Mouse (Mus musculus) intestine, embryonic 14.5 days (tissue): Measurements from ENCODE around the gene Comt. TPM values are rescaled to one million over a fixed set of nuclear protein-coding genes. Genes with fewer than 3 reads are reported as not detected.

Source experiments
- ATAC-seq: fragments of 200-750 bp; cut with Nextera tagmentation; replicated peaks from 2 replicates; pipeline ENCODE4 v1.8.0; 2017; ENCODE audit warnings: low read depth, moderate number of reproducible peaks, moderate TSS enrichment, moderate library complexity; ENCODE audit not compliant: low FRiP score, low TSS enrichment
- DNase-seq: peaks from one replicate; pipeline ENCODE4 v3.0.0-alpha.2; 2018; ENCODE audit warnings: low spot score
- H3K27ac ChIP-seq: fragments of 300-500 bp; sonication (generic); 2 replicates; pipeline ENCODE4 v1.5.1; 2014; ENCODE audit warnings: low read depth, mild to moderate bottlenecking, control low read depth
- H3K27me3 ChIP-seq: fragments of 300-500 bp; sonication (generic); replicated peaks from 2 replicates; pipeline ENCODE4 v1.6.1; 2014; ENCODE audit warnings: low read length, control low read depth; ENCODE audit not compliant: control insufficient read depth, insufficient read depth
- H3K36me3 ChIP-seq: fragments of 300-500 bp; sonication (generic); 2 replicates; pipeline ENCODE4 v1.6.1; 2014; ENCODE audit warnings: low read length, control low read depth; ENCODE audit not compliant: control insufficient read depth, insufficient read depth
- H3K4me1 ChIP-seq: fragments of 300-500 bp; sonication (generic); replicated peaks from 2 replicates; pipeline ENCODE4 v1.6.1; 2014; ENCODE audit warnings: low read length, control low read depth, mixed read lengths; ENCODE audit not compliant: control insufficient read depth, insufficient read depth
- H3K4me2 ChIP-seq: fragments of 300-500 bp; sonication (generic); 2 replicates; pipeline ENCODE4 v1.6.1; 2014; ENCODE audit warnings: low read length
- H3K4me3 ChIP-seq: fragments of 300-500 bp; sonication (generic); 2 replicates; pipeline ENCODE4 v1.5.1; 2014; ENCODE audit warnings: low read depth, low read length, control low read depth, mixed read lengths
- H3K9ac ChIP-seq: fragments of 300-500 bp; sonication (generic); 2 replicates; pipeline ENCODE4 v1.6.1; 2014; ENCODE audit warnings: mild to moderate bottlenecking, low read length
- H3K9me3 ChIP-seq: fragments of 300-500 bp; sonication (generic); 2 replicates; pipeline ENCODE4 v1.6.1; 2016; ENCODE audit warnings: low read length, control low read depth; ENCODE audit not compliant: control insufficient read depth
- WGBS: fragments of 180-500 bp; shearing (Covaris S2); extraction: QIAGEN DNeasy Blood & Tissue Kit; methylation state at CpG from one replicate; pipeline ENCODE4 v1.1.7; 2014; 5-methylcytosine and 5-hydroxymethylcytosine counted together
- polyA plus RNA-seq: library from polyadenylated mRNA; unstranded; fragments of >200 nt; fragmentation: Nextera tagmentation; extraction: Ambion mirVana; gene quantifications from 2 replicates; pipeline ENCODE4 v1.2.1, GENCODE M21; 2014

Comt gene
- polyA plus RNA-seq: 95.4 and 95.6 TPM in 2 replicates

DNA sequence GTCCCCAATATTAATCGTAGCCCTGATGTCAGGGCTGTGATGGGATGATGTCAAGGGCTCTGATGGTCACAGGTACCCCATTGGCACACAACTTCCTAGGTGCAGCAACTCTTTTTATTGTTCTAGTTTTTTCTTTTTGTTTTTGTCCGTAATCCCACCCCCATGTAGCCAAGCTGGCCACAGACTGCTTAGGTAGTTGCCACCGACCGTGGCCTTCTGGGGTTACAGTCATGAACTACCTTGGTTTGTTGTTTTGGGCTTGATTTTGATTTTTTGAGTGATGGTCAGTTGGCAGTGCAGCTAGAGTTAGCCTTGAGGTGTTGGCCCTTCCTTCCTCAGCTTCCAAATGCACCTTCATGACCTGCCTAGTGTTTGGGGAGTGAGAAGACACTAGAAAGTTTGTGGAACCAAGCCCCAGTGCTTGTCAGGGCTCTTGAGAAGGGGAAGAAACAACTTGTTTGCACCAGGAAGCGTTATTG is at the start of gene Comt:
Comt (minus strand) TSS at position 51 of the 479 bp plus-strand sequence.
- H3K27me3 ChIP-seq: no peaks in the 10 kb centered on the region
- peaks cover 11% of the 10 kb centered on the region for H3K36me3 ChIP-seq
- peak within 1 kb of the TSS; percentile 91 for H3K4me2 ChIP-seq
- DNase-seq: no peak
- H3K9me3 ChIP-seq: no peaks in the 10 kb centered on the region
- peak within 1 kb of the TSS; percentile 89 for H3K4me3 ChIP-seq
- H3K4me1 ChIP-seq: peaks cover 21% of the 10 kb centered on the region
- 61% methylated on average over 5 of the region's 5 CpGs for WGBS
- H3K27ac ChIP-seq: peak within 1 kb of the TSS; percentile 30; the same call in 1 of the 2 replicates
- no peak for ATAC-seq
- peak within 1 kb of the TSS; percentile 82 for H3K9ac ChIP-seq

DNA sequence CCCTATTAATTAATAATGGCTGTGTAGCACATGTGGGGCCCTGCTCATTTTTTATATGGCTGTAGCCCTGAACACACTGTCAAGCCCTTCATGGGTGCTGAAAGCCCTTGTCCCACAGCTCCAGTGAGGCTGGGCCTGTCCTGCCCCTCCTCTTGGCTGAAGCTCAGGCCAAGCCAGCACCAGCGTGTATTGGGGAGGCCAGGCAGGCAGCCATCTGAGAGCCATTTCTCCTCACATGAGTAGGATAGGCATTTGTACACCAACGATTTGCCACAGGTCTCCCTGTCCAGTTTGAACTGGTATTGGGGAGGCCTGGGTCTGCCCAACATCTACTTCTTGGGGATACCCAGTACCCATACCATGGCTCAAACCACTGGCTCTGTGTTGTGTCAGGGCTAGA is 47.4 kb upstream of the Comt start:
- no peaks in the 10 kb centered on the region for H3K27me3 ChIP-seq
- no peak overlapping the region for H3K27ac ChIP-seq
- no peak overlapping the region for H3K4me2 ChIP-seq
- ATAC-seq: no peak
- no peaks in the 10 kb centered on the region for H3K9me3 ChIP-seq
- no peaks in the 10 kb centered on the region for H3K36me3 ChIP-seq
- H3K4me3 ChIP-seq: no peak overlapping the region
- H3K4me1 ChIP-seq: no peaks in the 10 kb centered on the region
- DNase-seq: no peak
- 89% methylated on average over 2 of the region's 2 CpGs for WGBS
- H3K9ac ChIP-seq: no peak overlapping the region

DNA sequence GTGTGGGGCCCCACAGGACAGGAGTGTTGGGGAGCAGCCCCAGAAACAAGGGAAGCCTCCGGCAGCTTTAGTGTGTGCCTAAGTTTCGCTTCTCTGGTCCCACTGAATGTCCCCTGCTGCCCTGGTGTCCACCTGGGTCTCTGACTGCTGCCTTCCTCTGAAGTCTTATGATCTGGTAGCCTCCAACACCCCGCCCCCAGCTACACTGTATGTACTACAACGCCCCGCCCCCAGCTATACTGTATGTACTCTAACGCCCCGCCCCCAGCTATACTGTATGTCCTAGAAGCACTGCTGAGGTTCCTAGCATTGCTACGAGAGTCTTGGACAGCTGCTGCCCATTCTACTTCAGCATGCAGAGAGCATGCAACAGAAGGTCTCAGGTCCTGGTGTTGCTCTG is 46.3 kb upstream of the Comt start:
- ATAC-seq (no peak), DNase-seq (no peak)
- Histone ChIP-seq H3K9ac (no peak overlapping the region), H3K27me3 (no peaks in the 10 kb centered on the region), H3K27ac (no peak overlapping the region), H3K4me1 (no peaks in the 10 kb centered on the region), H3K36me3 (no peaks in the 10 kb centered on the region), H3K4me2 (no peak overlapping the region), H3K4me3 (no peak overlapping the region), H3K9me3 (no peaks in the 10 kb centered on the region)
- 86% methylated on average over 8 of the region's 8 CpGs for WGBS

DNA sequence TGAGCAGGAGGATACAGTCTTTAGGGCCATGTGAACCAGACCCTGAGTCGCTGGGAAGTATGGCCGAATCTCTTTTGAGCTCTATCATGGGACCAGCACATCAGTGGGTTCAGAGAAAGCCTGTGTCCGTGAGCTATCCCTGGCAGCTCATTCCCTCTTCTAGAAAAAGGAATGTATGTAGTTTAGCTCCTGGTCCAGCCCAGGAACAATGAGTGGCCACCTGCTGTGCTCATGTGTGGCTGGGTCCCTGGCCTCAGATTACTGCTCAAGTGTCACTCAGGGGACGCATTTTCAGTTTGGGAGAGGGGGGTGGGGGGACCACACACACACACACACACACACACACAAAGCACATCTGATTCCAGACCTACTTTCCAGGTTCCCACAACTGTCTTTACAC is 45.8 kb upstream of the Comt start:
- 83% methylated on average over 4 of the region's 4 CpGs for WGBS
- Histone ChIP-seq H3K4me1 (no peaks in the 10 kb centered on the region), H3K4me3 (no peak overlapping the region), H3K36me3 (no peaks in the 10 kb centered on the region), H3K9ac (no peak overlapping the region), H3K4me2 (no peak overlapping the region), H3K27me3 (no peaks in the 10 kb centered on the region), H3K27ac (no peak overlapping the region), H3K9me3 (no peaks in the 10 kb centered on the region)
- no peak for DNase-seq
- ATAC-seq: no peak

DNA sequence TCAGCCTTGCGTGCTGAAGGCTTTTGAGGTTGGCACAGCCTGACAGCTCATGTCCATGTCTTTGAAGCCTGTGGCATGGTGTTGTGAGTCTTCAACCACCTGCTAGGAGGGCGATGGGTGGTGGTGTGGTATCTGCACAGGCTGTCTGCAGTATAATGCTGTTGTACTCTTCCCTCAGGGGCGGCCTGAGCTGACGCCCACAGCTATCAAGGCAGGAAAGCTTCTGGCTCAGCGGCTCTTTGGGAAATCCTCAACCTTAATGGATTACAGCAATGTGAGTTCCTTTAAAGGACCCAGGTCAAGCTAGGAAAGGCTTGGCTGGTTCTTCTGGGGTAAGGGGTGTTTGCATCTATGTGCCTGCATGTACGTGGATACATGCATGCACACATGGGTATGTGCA is 45.3 kb upstream of the Comt start:
- ATAC-seq (no peak), DNase-seq (no peak)
- Histone ChIP-seq H3K4me3 (no peak overlapping the region), H3K27ac (no peak overlapping the region), H3K36me3 (no peaks in the 10 kb centered on the region), H3K9me3 (no peaks in the 10 kb centered on the region), H3K4me1 (no peaks in the 10 kb centered on the region), H3K4me2 (no peak overlapping the region), H3K27me3 (no peaks in the 10 kb centered on the region), H3K9ac (no peak overlapping the region)
- 86% methylated on average over 6 of the region's 6 CpGs for WGBS

DNA sequence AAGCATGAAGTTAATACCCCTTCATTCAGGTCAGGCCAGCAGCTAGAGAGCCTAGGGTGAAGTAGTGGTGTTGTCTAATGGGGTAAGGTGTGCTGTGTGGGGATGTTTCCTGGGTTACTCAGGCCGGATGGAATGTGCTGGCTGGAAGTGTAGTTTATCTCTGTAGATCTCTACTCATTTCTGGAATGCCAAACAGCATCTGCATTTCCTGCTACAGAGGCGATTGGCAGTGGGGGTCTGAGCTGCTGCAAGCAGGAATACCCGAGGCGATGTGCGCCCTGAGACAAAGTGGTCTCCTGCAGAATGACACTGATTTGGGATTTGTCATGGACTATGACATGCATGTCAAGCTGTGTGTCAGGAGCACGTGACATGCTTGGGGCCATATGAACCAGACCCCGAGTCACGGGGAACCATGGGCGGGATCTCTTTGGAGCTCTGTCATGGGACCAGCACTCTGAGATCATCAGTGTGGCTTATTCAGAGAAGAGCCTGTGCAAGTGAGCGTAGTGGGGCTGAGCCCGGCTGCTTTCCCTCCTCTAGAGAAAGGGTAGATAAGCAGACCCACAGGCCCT is 44.8 kb upstream of the Comt start:
- H3K27me3 ChIP-seq: no peaks in the 10 kb centered on the region
- no peak overlapping the region for H3K4me3 ChIP-seq
- WGBS: 53% methylated on average over 11 of the region's 11 CpGs
- no peak overlapping the region for H3K27ac ChIP-seq
- ATAC-seq (0 out of 2 replicates have a peak, but pooled peaks have one; percentile 45), DNase-seq (no peak)
- H3K4me2 ChIP-seq: no peak overlapping the region
- no peaks in the 10 kb centered on the region for H3K4me1 ChIP-seq
- H3K9ac ChIP-seq: no peak overlapping the region
- H3K36me3 ChIP-seq: no peaks in the 10 kb centered on the region
- no peaks in the 10 kb centered on the region for H3K9me3 ChIP-seq

DNA sequence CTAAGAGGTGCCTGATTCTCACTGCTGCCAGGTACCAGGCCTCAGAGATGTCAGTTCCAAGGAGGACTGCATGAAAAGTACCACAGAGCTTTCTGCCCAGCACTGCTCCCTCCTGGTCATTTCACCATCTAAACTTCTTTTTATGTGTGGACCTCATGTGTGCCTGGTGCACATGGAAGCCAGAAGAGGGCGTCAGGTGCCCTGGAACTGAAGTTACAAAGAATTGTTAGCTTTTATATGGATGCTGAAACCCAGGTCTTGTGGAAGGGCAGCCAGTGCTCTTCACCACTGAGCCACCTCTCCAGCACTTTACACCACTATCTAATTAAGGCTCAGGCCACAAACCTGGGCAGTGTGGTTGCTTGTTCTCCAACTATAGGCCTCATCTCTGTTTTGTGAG is 44.2 kb upstream of the Comt start:
- Histone ChIP-seq H3K4me1 (no peaks in the 10 kb centered on the region), H3K4me3 (no peak overlapping the region), H3K27ac (no peak overlapping the region), H3K27me3 (no peaks in the 10 kb centered on the region), H3K9ac (no peak overlapping the region), H3K4me2 (no peak overlapping the region), H3K9me3 (no peaks in the 10 kb centered on the region), H3K36me3 (no peaks in the 10 kb centered on the region)
- WGBS: 39% methylated on average over 1 of the region's 1 CpGs
- ATAC-seq (no peak), DNase-seq (no peak)

DNA sequence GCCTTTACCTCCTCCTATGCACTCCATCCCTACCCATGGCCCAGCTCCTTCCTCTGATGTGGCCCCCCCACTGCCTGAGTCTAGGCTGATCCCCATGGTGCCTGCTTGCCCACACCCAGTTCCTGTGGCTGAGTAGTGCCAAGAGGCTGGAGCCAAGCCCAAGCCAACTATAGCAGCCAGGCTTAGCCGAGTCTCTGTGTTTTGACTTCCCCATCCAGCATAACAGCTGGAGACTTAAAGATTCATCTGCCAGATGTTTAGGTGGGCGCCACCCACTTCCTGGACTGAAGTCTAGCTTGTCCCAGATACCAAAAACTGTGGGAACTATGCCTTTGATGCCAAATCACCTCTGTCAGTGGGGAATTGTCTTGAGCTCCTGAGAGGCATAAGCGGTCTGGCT is 37.6 kb upstream of the Comt start:
- Histone ChIP-seq H3K27me3 (no peaks in the 10 kb centered on the region), H3K9me3 (no peaks in the 10 kb centered on the region), H3K9ac (no peak overlapping the region), H3K4me1 (peaks cover 14% of the 10 kb centered on the region), H3K27ac (no peak overlapping the region), H3K4me2 (no peak overlapping the region), H3K4me3 (no peak overlapping the region), H3K36me3 (no peaks in the 10 kb centered on the region)
- ATAC-seq (no peak), DNase-seq (no peak)
- WGBS: 55% methylated on average over 3 of the region's 3 CpGs

DNA sequence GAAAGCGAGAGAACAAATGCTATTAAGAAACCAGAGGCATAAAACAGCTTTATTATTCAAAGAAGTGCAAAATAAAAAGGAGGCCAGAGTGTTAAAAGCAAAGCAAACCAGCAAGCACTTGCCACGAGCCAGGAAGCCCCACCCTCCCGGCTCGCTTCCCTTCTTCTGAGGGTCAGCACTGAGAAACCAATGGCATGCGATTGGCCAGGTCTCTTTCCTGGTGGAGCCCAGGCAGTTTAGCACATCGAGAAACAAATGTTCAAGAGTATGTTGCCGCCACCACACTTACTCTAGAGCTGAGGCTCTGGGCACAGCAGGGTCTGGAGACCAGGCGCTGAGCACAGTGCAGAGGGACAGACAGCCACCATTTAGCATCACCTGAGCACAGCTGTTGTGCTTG is 35.9 kb upstream of the Comt start:
- ATAC-seq (no peak), DNase-seq (no peak)
- Histone ChIP-seq H3K4me3 (no peak overlapping the region), H3K4me1 (peaks cover 17% of the 10 kb centered on the region), H3K4me2 (no peak overlapping the region), H3K27ac (no peak overlapping the region), H3K9me3 (no peaks in the 10 kb centered on the region), H3K27me3 (no peaks in the 10 kb centered on the region), H3K9ac (no peak overlapping the region), H3K36me3 (no peaks in the 10 kb centered on the region)
- WGBS: 48% methylated on average over 8 of the region's 8 CpGs
